Comparison of ENCODE assay signal across 7 mouse cellular contexts in genomic region chr17:71250819-71251600, GRCm38 (mm10).
DNase-seq lines count a peak whose midpoint lies in the region; ATAC-seq lines count a peak whose summit lies in the region.

No protein-coding gene starts in this region.

- no peak overlapping the region for H3K9ac ChIP-seq in kidney, embryonic 15.5 days
- H3K9ac ChIP-seq in forebrain, embryonic 15.5 days (replicated peaks), result no peak overlapping the region

- H3K4me1 ChIP-seq in kidney, embryonic 15.5 days, result peaks cover 41% of the 10 kb centered on the region
- H3K4me1 ChIP-seq in forebrain, embryonic 15.5 days, result peaks cover 6% of the 10 kb centered on the region

- H3K4me2 ChIP-seq in kidney, embryonic 15.5 days, result no peak overlapping the region
- no peak overlapping the region for H3K4me2 ChIP-seq in forebrain, embryonic 15.5 days (replicated peaks)

- H3K9me3 ChIP-seq in kidney, embryonic 15.5 days (replicated peaks), result no peaks in the 10 kb centered on the region
- no peaks in the 10 kb centered on the region for H3K9me3 ChIP-seq in forebrain, embryonic 15.5 days

- peak overlapping the region; percentile 80 for H3K27ac ChIP-seq in kidney, embryonic 15.5 days
- H3K27ac ChIP-seq in forebrain, embryonic 15.5 days (replicated peaks), result no peak overlapping the region

- no peaks in the 10 kb centered on the region for H3K27me3 ChIP-seq in kidney, embryonic 15.5 days
- no peaks in the 10 kb centered on the region for H3K27me3 ChIP-seq in forebrain, embryonic 15.5 days

- H3K4me3 ChIP-seq in kidney, embryonic 15.5 days (replicated peaks), result no peak overlapping the region
- no peak overlapping the region for H3K4me3 ChIP-seq in forebrain, embryonic 15.5 days

- peaks cover 55% of the 10 kb centered on the region for H3K36me3 ChIP-seq in kidney, embryonic 15.5 days
- peaks cover 17% of the 10 kb centered on the region; the same call in 1 of the 2 replicates for H3K36me3 ChIP-seq in forebrain, embryonic 15.5 days

- 68% methylated on average over 16 of the region's 16 CpGs for WGBS in kidney, embryonic 15.5 days
- WGBS in forebrain, embryonic 15.5 days, result 86% methylated on average over 16 of the region's 16 CpGs

- ATAC-seq in kidney, embryonic 15.5 days (replicated peaks; ENCODE audit: low FRiP score), result 0 out of 2 replicates have a peak, but pooled peaks have one; percentile 16
- no peak for ATAC-seq in forebrain, embryonic 15.5 days (replicated peaks)

- DNase-seq in urinary bladder, postnatal 14 days (ENCODE audit: low spot score), result peak; percentile 40
- no peak for DNase-seq in urinary bladder, postnatal 4 days (ENCODE audit: low spot score in 2 of 2)
- peak; percentile 36 for DNase-seq in gastrocnemius, postnatal 25 days
- peak; percentile 72 for DNase-seq in lung, postnatal 36 days
- no peak for DNase-seq in T-cell, adult 2 months (ENCODE audit: low spot score)

Comparison
In these comparisons a context has a peak if more than half of its experiments do, and no peak if none do; other contexts are left out.
1. DNase-seq: peak in urinary bladder, postnatal 14 days (single experiment), gastrocnemius, postnatal 25 days (single experiment) and lung, postnatal 36 days (single experiment); none in urinary bladder, postnatal 4 days (0 of 2) and T-cell, adult 2 months (single experiment).